Mouse (Mus musculus) effector memory CD4-positive, alpha-beta T cell, adult 5 months (primary cell): ENCODE data around the gene Cemip. TPM values are rescaled to one million over a fixed set of nuclear protein-coding genes. Genes with fewer than 3 reads are reported as not detected.

ENCODE experiments used
- polyA plus RNA-seq: library from polyadenylated mRNA; unstranded; fragments of 100-300 nt; shearing (Covaris generic); gene quantifications from one replicate; pipeline ENCODE4 v1.2.1, GENCODE M21; 2017

Cemip gene
- polyA plus RNA-seq, result 0.17 TPM

GRCm38 (mm10) chr7:84086039-84086829, at the start of gene Cemip:
Gene Cemip, minus strand, starts transcription at chr7:84086502.

DNA sequence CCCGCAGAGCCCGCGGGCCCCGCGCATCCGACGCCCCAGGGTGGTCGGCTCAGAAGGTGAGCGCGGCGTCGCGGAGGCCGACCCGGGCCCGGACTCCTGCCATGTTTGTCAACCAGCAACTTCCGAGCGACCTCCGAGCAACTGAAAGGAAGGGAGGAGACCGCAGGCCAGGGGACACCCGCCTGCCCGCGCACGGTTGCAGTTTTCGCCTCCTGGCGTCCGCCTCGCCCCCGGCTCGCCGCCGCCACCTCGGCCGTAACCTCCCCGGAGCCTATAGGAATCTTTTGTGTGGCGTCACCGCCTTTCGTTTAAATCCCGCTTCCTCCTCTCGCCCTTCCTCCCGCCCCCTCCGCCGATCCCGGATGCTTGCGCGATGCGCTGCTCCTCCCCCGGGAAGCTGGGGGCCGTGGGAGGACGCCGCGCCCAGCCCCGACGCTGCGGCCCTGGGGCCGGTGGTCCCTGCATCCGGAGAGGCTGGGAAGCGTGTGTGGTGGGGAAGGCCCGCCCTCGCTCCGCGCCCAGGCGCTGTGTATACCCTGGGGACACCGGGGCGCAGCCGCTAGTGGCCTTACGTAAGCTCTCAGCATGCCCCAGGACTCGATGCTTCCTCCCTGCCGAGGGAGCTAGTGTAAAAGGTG, 202.2 kb downstream of the Cemip start, which contains the start of the genes Tlnrd1 and Mesd:
Gene Tlnrd1 (minus strand): TSS at position 285 of the 638 bp plus-strand sequence.
Gene Mesd (plus strand): TSS at position 446 of the 638 bp plus-strand sequence.

Other genes starting within 250 kb of the Cemip start
- gene Tlnrd1, start 202.2 kb downstream of the Cemip start, polyA plus RNA-seq, result 6.2 TPM
- gene Mesd, start 202.0 kb downstream of the Cemip start, polyA plus RNA-seq, result 26.5 TPM
- gene Abhd17c, start 65.4 kb upstream of the Cemip start, polyA plus RNA-seq, result 48.3 TPM